Mouse (Mus musculus) heart, adult 2 months (tissue): ENCODE measurements at regions not wholly inside any gene's neighbourhood (a gene's known extent, or its start where the extent isn't known, plus 50 kb on each side); places are given as distances from the start of the nearest gene placed in this dataset.

Source experiments
- CTCF ChIP-seq: fragments of 200-600 bp; IDR thresholded peaks from 2 replicates; pipeline ENCODE4 v1.8.1; 2022; ENCODE audit warnings: antibody characterized with exemption, mild to moderate bottlenecking, moderate library complexity
- POLR2A ChIP-seq: fragments of 200-500 bp; IDR thresholded peaks from 2 replicates; pipeline ENCODE4 v1.6.1; 2011; ENCODE audit warnings: mild to moderate bottlenecking, low read depth, low read length, control low read depth; ENCODE audit not compliant: insufficient read depth

DNA sequence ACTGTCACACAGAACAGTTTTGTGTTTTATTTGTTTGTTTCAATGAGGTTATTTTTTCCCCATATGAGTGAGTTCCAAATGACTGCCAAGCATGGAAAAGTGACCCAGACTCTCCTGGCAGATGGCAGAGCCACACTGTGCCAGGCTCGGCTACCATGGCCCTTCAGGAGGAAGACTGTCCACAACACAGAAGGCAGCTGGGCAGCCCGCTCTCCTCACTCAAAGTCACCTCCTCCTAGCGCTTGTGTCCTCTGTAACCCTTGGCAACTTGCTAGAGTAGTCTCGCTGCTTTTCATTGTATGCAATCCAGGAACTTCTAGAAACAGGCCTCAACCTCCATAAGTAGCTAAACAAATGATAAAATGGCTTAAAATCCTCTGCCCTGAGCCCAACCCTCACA, 299.2 kb downstream of the Gxylt1 start:
- TF ChIP-seq CTCF, result no peak
- no peak for TF ChIP-seq POLR2A
